Mouse (Mus musculus) heart, adult 2 months (tissue): ENCODE data around the gene Id1. TPM values are rescaled to one million over a fixed set of nuclear protein-coding genes. Genes with fewer than 3 reads are reported as not detected.

ENCODE experiments used
- DNase-seq, 2 experiments: peaks; one replicate each; pipeline ENCODE4 v3.0.0; 2021
- H3K27ac ChIP-seq: fragments of 200-600 bp; 2 replicates; pipeline ENCODE4 v1.8.1; 2022
- H3K27me3 ChIP-seq: fragments of 200-500 bp; 2 replicates; pipeline ENCODE4 v1.6.1; 2012; ENCODE audit warnings: mild to moderate bottlenecking, low read length, inconsistent platforms, mixed read lengths; ENCODE audit not compliant: control insufficient read depth, insufficient read depth
- H3K36me3 ChIP-seq: fragments of 200-500 bp; 2 replicates; pipeline ENCODE4 v1.6.1; 2012; ENCODE audit warnings: low read length, inconsistent platforms; ENCODE audit not compliant: control insufficient read depth, insufficient read depth
- H3K4me1 ChIP-seq: fragments of 200-500 bp; 2 replicates; pipeline ENCODE4 v1.6.1; 2011; ENCODE audit warnings: low read length; ENCODE audit not compliant: control insufficient read depth, insufficient read depth
- H3K4me3 ChIP-seq: fragments of 200-600 bp; 2 replicates; pipeline ENCODE4 v1.8.1; 2022
- H3K79me2 ChIP-seq: fragments of 200-500 bp; replicated peaks from 2 replicates; pipeline ENCODE4 v1.6.1; 2012; ENCODE audit warnings: mild to moderate bottlenecking, inconsistent platforms, low read length, moderate library complexity, mixed read lengths; ENCODE audit not compliant: control insufficient read depth, insufficient read depth
- H3K9ac ChIP-seq: fragments of 200-500 bp; 2 replicates; pipeline ENCODE4 v1.6.1; 2012; ENCODE audit warnings: low read depth, mild to moderate bottlenecking, control low read depth, inconsistent platforms, low read length, mixed read lengths
- CTCF ChIP-seq: fragments of 200-600 bp; IDR thresholded peaks from 2 replicates; pipeline ENCODE4 v1.8.1; 2022; ENCODE audit warnings: antibody characterized with exemption, mild to moderate bottlenecking, moderate library complexity
- EP300 ChIP-seq: fragments of 200-500 bp; IDR thresholded peaks from 2 replicates; pipeline ENCODE4 v1.6.1; 2011; ENCODE audit warnings: low read depth, low read length, control low read depth; ENCODE audit not compliant: insufficient read depth
- POLR2A ChIP-seq: fragments of 200-500 bp; IDR thresholded peaks from 2 replicates; pipeline ENCODE4 v1.6.1; 2011; ENCODE audit warnings: mild to moderate bottlenecking, low read depth, low read length, control low read depth; ENCODE audit not compliant: insufficient read depth
- WGBS: fragments of 180-500 bp; shearing (Covaris S2); methylation state at CpG from one replicate; pipeline ENCODE4 v1.1.7; 2018; 5-methylcytosine and 5-hydroxymethylcytosine counted together
- intact Hi-C: fragments of 180-260 bp; cut with DNase I; formaldehyde crosslinking; loops from one replicate; pipeline ENCODE4 v1.15.1; 2025
- polyA plus RNA-seq: library from polyadenylated mRNA; depleted of rRNA; stranded (reverse); fragments of >200 nt; gene quantifications from 2 replicates; pipeline ENCODE4 v1.2.3, GENCODE M21; 2012
- total RNA-seq, 2 experiments: library from RNA; stranded (reverse); gene quantifications; 2 replicates each; pipeline ENCODE4 v1.2.3; 2021

The Id1 gene
- total and polyA plus RNA-seq, 3 experiments = 56.5 to 113 (median 59.8) TPM

GRCm38 (mm10) chr2:152709066-152709465, 27.0 kb upstream of the Id1 start:
- Histone ChIP-seq H3K27me3 (no peaks in the 10 kb centered on the region), H3K36me3 (peaks cover 3% of the 10 kb centered on the region), H3K4me1 (peaks cover 16% of the 10 kb centered on the region), H3K9ac (no peak overlapping the region), H3K79me2 (no peaks in the 10 kb centered on the region), H3K4me3 (no peak overlapping the region), H3K27ac (peak overlapping the region; percentile 91; the same call in 1 of the 2 replicates)
- TF ChIP-seq POLR2A (no peak), EP300 (no peak), CTCF (no peak)
- no peak for DNase-seq
- 55% methylated on average over 5 of the region's 5 CpGs for WGBS
- intact Hi-C loops = no loop called here

GRCm38 (mm10) chr2:152716241-152716772, 19.7 kb upstream of the Id1 start:
- no peaks in the 10 kb centered on the region for H3K79me2 ChIP-seq
- H3K36me3 ChIP-seq = no peaks in the 10 kb centered on the region
- H3K27ac ChIP-seq = no peak overlapping the region
- H3K4me1 ChIP-seq = peaks cover 2% of the 10 kb centered on the region
- H3K9ac ChIP-seq = no peak overlapping the region
- H3K27me3 ChIP-seq = no peaks in the 10 kb centered on the region
- no peak for DNase-seq
- no peak overlapping the region for H3K4me3 ChIP-seq
- intact Hi-C loops = no loop called here
- no peak for TF ChIP-seq CTCF
- no peak for TF ChIP-seq EP300
- no peak for TF ChIP-seq POLR2A
- WGBS = 47% methylated on average over 6 of the region's 6 CpGs

- H3K27ac ChIP-seq = no peak overlapping the region
- no peaks in the 10 kb centered on the region for H3K27me3 ChIP-seq
- H3K36me3 ChIP-seq = no peaks in the 10 kb centered on the region
- H3K9ac ChIP-seq = no peak overlapping the region
- DNase-seq = no peak
- H3K79me2 ChIP-seq = no peaks in the 10 kb centered on the region
- H3K4me3 ChIP-seq = no peak overlapping the region
- peaks cover 2% of the 10 kb centered on the region for H3K4me1 ChIP-seq
- WGBS = 79% methylated on average over 11 of the region's 11 CpGs
- intact Hi-C loops = no loop called here
- TF ChIP-seq POLR2A (no peak), EP300 (no peak), CTCF (no peak)
Measured at GRCm38 (mm10) chr2:152717652-152718051, 18.4 kb upstream of the Id1 start.

GRCm38 (mm10) chr2:152718076-152718475, 18.0 kb upstream of the Id1 start:
- no peak overlapping the region for H3K4me3 ChIP-seq
- no peaks in the 10 kb centered on the region for H3K79me2 ChIP-seq
- no peak overlapping the region for H3K27ac ChIP-seq
- H3K9ac ChIP-seq = no peak overlapping the region
- no peaks in the 10 kb centered on the region for H3K36me3 ChIP-seq
- peaks cover 2% of the 10 kb centered on the region for H3K4me1 ChIP-seq
- intact Hi-C loops = no loop called here
- no peak for DNase-seq
- TF ChIP-seq CTCF = no peak
- TF ChIP-seq EP300 = no peak
- no peak for TF ChIP-seq POLR2A
- 85% methylated on average over 6 of the region's 6 CpGs for WGBS
- H3K27me3 ChIP-seq = no peaks in the 10 kb centered on the region

DNA sequence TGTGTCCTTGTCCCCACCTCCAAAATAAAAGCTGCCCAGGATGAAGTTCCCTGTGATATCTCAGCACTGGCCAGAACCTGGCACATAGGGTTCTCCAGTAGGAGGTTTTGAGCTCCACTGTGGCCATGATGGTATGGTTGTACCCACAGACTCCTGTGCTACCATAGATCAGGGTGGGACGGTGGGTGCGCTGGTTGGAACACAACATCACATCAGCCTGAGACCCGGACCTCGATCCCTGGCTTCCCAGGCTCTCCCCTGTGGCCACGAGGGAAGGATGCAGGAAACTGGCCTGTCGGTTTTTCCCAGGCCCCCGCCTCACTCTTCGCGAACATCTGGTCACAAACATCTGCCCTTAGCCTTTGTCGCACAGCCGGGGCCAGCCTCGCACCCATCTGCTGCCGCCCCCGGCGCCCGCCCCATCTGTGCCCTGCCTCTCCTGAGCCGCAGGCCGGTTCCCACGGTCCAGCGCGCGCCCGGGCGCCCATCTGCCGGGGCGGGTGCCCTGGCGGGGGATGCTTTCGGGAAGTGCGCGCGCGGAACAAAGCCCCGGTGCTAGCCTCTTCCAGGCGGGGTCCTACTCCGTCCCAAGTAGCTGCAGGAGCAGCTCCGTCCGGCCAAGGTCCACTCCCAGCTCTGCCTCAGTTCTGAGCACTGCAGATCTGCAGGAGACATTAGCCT, 12.3 kb upstream of the Id1 start:
- intact Hi-C loops = loop anchor here (1.0 kb wide), 2 partner anchors 13 to 16 kb away; partner anchors contain the start of gene Id1
- Histone ChIP-seq H3K27me3 (no peaks in the 10 kb centered on the region), H3K4me3 (peak overlapping the region; percentile 33), H3K36me3 (no peaks in the 10 kb centered on the region), H3K27ac (peak overlapping the region; percentile 93), H3K4me1 (peaks cover 12% of the 10 kb centered on the region), H3K9ac (peak overlapping the region; percentile 71), H3K79me2 (no peaks in the 10 kb centered on the region)
- peak; percentile 81 to 84 for DNase-seq
- 10% methylated on average over 37 of the region's 37 CpGs for WGBS
- TF ChIP-seq EP300 = no peak; the same call in 1 of the 2 replicates
- peak; percentile 93 for TF ChIP-seq POLR2A
- peak; percentile 18; the same call in 1 of the 2 replicates for TF ChIP-seq CTCF

DNA sequence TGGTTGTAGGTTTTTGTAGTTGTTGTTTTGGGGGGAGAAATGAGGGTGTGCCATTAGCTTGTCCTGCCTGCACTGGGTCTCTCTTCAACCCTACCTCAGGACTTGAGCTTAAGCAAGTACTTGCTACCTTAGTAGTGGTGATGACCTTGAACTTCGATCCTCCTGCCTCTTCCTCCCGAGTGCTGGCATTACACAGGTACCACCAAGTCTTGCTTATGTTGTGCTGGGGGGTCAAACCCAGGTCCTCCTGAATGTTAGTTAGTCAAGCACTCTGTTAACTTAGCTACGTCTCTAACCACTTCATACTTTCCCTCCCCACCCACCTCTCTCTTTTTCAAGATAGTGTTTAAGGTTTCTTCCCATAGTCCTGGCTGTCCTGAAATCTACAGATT, 11.7 kb upstream of the Id1 start:
- no peak for TF ChIP-seq POLR2A
- no peak for TF ChIP-seq CTCF
- no peak for TF ChIP-seq EP300
- H3K4me3 ChIP-seq = peak overlapping the region; percentile 33
- peak overlapping the region; percentile 71 for H3K9ac ChIP-seq
- WGBS = 56% methylated on average over 3 of the region's 3 CpGs
- no peaks in the 10 kb centered on the region for H3K79me2 ChIP-seq
- no peaks in the 10 kb centered on the region for H3K36me3 ChIP-seq
- peak overlapping the region; percentile 93 for H3K27ac ChIP-seq
- peaks cover 16% of the 10 kb centered on the region for H3K4me1 ChIP-seq
- no peaks in the 10 kb centered on the region for H3K27me3 ChIP-seq
- intact Hi-C loops = loop anchor here (1.0 kb wide), 2 partner anchors 12 to 17 kb away; partner anchors contain the start of gene Id1
- no peak for DNase-seq
